Mouse (Mus musculus) ES-Bruce4 (cell line): ENCODE measurements around the gene Ipmk.

Experiments
- CTCF ChIP-seq: IDR thresholded peaks from one replicate; pipeline ENCODE4 v1.8.1; 2011; ENCODE audit warnings: low read depth, low read length
- EP300 ChIP-seq: IDR thresholded peaks from 2 replicates; pipeline ENCODE4 v1.6.1; 2011; ENCODE audit warnings: low read depth, low read length; ENCODE audit not compliant: insufficient read depth
- POLR2A ChIP-seq: IDR thresholded peaks from one replicate; pipeline ENCODE4 v1.8.1; 2011; ENCODE audit warnings: low read length; ENCODE audit not compliant: insufficient read depth

GRCm38 (mm10) chr10:71477147-71477546 is 129.6 kb downstream of the Ipmk start:
- TF ChIP-seq CTCF = no peak
- TF ChIP-seq POLR2A = no peak
- TF ChIP-seq EP300 = no peak
